Mouse (Mus musculus) 3T3-L1 (cell line): ENCODE measurements around the gene Pax5.

Experiments
- DNase-seq: peaks from one replicate; pipeline ENCODE4 v3.0.0-alpha.2; 2015; ENCODE audit warnings: low read depth, low spot score

Gene Pax5

DNA sequence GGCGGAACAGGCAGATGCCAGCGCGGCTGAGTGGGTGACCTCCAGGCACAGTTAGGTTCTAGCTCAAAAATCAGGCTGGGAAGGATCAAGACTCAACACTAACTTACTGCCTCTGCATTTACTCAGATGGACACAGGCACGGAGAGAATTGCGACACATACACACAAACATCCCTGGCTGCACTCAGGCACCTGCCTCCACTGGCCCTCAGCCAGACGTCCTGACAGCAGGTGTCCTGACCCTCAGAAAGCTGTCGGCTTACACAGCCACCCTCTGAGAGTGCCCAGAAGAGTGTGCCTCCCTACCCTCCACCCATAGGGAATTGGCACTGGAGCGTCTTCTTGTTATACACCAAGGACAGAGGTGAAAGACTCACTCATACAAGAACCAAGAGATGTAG lies 108.9 kb downstream of the Pax5 start:
- no peak for DNase-seq

GRCm38 (mm10) chr4:44600875-44601274 lies 109.4 kb downstream of the Pax5 start:
- no peak for DNase-seq

GRCm38 (mm10) chr4:44597965-44598364 lies 112.3 kb downstream of the Pax5 start:
- DNase-seq: no peak

DNA sequence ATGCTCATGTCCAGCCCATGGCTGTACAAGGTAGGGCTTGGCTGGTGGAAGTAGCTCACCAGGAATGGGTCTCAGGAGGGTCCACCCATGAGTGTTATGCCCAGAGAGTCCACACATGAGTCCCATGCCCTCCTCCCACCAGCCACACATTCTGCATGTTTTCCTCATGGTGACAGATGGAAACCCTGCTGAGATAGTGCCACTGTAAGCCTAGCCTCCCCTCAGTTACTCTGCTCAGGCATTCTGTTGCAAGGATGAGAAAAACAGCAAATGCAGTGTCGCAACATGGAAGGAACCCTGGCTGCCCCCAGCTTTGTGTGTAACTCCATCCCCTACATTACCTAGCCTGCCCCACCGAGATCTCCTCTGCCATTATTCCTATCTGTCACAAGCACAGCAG lies 117.2 kb downstream of the Pax5 start:
- DNase-seq: no peak

- DNase-seq: no peak
Measured at GRCm38 (mm10) chr4:44582687-44583086, 127.6 kb downstream of the Pax5 start.

- DNase-seq: peak; percentile 20
Measured at GRCm38 (mm10) chr4:44578591-44578990, 131.7 kb downstream of the Pax5 start.

DNA sequence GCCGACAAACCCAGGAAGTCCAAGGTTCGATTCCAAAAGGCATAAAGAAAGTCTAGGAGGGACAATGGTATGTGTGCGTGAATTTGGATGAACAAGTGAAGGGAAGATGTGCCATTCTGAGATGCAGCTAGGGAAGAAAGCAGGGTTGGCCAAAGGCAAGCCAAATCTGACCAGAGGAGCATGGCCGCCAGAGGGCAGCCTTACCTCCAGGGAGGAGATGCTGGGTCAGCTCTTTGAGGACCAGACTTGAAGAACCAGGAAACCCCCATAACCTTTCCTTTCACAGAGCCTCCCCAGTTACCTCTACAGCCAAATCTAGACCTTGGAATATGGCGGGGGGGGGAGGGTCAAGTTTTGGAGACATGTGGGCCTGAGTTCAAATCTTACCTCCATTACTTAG lies 133.0 kb downstream of the Pax5 start:
- DNase-seq: peak; percentile 48

GRCm38 (mm10) chr4:44576786-44577185 lies 133.5 kb downstream of the Pax5 start:
- no peak for DNase-seq

- DNase-seq: no peak
Measured at GRCm38 (mm10) chr4:44573017-44573416, 137.3 kb downstream of the Pax5 start.

- no peak for DNase-seq
Measured at GRCm38 (mm10) chr4:44572373-44572772, 137.9 kb downstream of the Pax5 start.

DNA sequence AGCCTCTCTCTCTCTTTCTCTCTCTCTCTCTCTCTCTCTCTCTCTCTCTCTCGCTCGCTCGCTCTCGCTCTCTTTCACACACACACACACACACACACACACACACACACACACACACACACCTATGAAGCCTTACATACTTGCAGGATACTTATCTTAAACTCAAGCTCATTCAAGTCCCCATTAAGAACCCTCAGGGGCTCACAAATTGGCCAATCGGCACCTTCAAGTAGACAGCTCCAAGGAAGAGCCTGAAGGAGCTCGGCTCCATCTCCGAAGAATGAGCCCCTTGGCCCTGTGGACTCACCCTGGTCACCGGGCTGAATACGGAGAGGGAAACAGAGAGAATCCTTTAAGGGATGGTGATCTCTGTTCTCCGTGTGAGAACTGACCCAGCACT lies 141.1 kb downstream of the Pax5 start:
- no peak for DNase-seq

GRCm38 (mm10) chr4:44568666-44569065 lies 141.6 kb downstream of the Pax5 start:
- no peak for DNase-seq

DNA sequence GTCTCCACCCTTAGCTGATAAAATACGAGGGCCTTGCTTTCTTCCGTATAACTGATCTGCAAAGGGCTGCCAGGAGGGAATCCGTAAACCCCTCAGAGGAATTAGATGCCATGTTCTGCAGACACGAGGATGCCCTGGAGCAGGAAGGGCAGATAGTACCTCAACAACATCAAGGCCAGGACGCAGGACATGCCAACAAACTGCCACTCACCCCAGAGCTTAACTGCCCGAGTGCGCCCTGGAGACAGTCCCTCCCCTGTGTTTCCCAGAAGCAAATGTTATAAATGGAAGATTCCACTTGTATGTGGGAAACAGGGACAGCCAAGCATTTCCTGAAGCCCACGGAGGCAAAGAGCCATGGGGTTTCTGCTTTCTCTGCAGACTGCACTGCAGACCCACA lies 143.9 kb downstream of the Pax5 start:
- DNase-seq: no peak

DNA sequence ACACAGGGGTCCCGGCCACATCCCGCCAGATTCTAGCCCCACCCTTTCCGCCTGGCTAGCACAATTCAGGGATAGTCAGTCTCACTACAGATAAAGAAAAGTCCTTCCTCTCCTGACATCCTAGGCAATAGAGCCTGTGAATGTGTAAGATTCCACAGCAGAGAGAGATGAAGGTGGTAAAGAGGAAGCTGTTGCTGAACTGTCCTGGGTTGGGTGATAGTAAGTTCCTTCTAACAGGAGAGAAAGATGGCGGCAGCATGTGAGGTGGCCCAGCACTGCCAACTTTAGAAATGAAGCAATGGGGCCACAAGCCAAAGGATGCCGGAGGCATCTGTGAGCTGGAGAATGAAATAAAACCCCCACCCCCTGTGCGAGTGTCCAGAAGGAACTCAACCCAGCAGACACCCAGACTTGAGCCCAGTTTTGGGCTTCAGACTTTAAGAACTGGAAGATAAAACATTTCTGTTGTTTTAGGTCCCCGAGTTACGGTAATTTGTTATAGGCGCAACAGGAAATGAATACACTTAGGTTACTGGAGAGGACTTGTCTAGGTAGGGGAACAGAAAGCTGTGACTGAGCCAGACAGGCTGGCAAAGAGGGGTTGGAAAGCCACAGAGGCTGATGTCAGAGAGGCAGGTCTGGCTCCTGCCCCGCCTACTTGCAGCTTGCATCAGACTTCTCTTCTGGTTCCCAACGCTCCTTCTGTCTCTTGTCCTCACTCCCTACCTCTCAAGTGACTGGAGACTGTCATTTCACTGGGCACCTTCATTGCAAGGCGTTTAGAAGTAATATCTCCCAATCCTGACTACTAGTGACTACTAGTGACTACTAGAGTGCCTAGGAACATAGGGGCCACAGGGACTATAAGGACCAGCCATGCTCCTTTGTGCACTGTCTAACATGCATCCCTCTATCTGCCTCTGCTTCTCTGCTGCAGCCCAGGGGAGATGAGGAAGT lies 144.9 kb downstream of the Pax5 start:
- DNase-seq: peak; percentile 4

DNA sequence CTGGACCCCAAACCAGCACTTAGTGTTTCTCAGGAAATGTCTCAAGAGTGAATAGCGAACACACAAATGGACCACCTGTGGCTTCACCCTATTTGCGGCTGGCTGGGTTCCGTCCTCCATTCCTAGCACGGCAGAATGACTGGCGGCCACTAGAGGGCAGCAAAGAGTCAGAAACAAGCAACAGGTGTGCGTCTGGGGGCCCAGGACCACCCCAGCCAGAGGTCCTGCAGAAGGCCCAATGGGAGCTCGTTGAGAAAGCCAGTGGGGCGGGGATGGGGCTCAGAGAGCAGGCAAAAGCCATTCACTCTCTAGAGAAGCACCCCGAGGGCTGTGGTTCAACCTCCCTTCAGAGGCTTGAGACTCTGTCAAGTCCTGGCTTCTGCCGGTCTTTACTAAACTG lies 145.7 kb downstream of the Pax5 start:
- peak; percentile 61 for DNase-seq

DNA sequence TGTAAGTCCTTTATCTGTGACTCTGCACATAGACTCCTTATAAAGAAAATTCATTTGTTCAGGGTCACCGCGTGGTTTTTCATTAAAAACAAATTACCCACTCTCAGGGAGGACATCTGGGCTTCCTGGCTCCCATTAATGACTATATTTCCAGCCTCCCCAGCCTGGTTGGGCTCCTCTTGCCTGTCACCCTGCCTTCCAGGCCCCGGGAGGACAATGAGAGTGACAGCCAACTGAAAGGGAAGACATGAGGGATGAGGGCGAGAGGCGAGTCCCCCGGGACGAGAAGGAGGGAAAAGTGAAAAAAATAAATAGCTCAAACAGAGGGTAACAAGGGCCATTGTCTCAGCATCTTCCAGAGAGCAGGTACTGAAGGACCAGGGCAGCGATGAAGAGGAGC lies 149.3 kb downstream of the Pax5 start:
- no peak for DNase-seq

DNA sequence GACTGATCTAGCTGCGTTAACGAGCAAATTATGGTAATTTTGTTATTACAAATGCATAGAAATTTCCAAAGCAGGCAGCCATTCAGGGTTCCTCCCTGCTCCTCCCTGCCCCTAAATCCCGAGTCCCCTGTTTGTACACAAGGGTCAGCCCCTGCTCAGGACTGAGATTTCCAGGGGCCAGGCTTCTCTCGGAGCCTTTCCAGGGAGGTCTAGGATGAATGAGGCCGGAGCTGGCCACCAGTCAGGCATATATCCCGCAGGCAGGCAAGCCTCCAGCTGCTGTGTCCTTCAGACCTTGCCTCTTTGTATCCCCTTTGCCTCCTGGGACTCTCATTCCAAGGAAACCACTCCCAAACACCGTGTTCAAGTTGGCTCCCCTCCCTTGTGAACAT lies 151.7 kb downstream of the Pax5 start:
- DNase-seq: no peak

GRCm38 (mm10) chr4:44557815-44558563 lies 152.3 kb downstream of the Pax5 start:
- DNase-seq: no peak

GRCm38 (mm10) chr4:44556586-44557281 lies 153.6 kb downstream of the Pax5 start:
- no peak for DNase-seq

DNA sequence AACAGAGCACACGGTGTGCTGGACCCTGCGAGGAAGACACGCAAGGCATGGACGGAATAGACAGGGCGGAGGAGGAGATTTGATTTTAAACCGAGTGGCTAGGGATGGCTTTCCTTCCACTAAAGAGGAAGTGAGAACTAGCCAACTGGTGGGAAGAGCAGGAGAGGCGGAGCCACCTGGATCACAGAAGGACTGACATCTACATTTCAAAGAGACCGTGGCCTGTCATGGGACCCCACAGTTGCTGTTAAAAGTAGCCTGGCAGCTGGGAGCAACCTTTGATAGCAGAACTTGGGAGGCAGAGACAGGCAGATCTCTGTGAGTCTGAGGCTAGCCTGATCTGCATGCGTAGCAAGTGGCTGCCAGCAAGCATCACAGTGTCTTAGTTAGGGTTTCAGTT lies 154.7 kb downstream of the Pax5 start:
- DNase-seq: no peak

- DNase-seq: no peak
Measured at GRCm38 (mm10) chr4:44551470-44551869, 158.8 kb downstream of the Pax5 start.

GRCm38 (mm10) chr4:44549029-44549428 lies 161.3 kb downstream of the Pax5 start:
- DNase-seq: no peak
